Mouse (Mus musculus) kidney, postnatal 0 days (tissue): ENCODE measurements around the gene Tex44. TPM values are rescaled to one million over a fixed set of nuclear protein-coding genes. Genes with fewer than 3 reads are reported as not detected.

Experiments used
- ATAC-seq: fragments of 200-750 bp; cut with Nextera tagmentation; replicated peaks from 2 replicates; pipeline ENCODE4 v1.8.0; 2017; ENCODE audit warnings: low read depth, moderate number of reproducible peaks, moderate TSS enrichment, moderate library complexity; ENCODE audit not compliant: low FRiP score
- DNase-seq: peaks from one replicate; pipeline ENCODE4 v3.0.0-alpha.2; 2016; ENCODE audit warnings: low spot score
- H3K27ac ChIP-seq: fragments of 300-500 bp; sonication (generic); 2 replicates; pipeline ENCODE4 v1.5.1; 2014; ENCODE audit warnings: mild to moderate bottlenecking
- H3K27me3 ChIP-seq: fragments of 300-500 bp; sonication (generic); 2 replicates; pipeline ENCODE4 v1.6.1; 2014; ENCODE audit warnings: low read length, mixed read lengths; ENCODE audit not compliant: insufficient read depth
- H3K36me3 ChIP-seq: fragments of 300-500 bp; sonication (generic); 2 replicates; pipeline ENCODE4 v1.6.1; 2014; ENCODE audit warnings: low read length, mixed read lengths; ENCODE audit not compliant: insufficient read depth
- H3K4me1 ChIP-seq: fragments of 300-500 bp; sonication (generic); replicated peaks from 2 replicates; pipeline ENCODE4 v1.6.1; 2014; ENCODE audit warnings: antibody characterized with exemption, low read length, mixed read lengths; ENCODE audit not compliant: insufficient read depth
- H3K4me2 ChIP-seq: fragments of 300-500 bp; sonication (generic); 2 replicates; pipeline ENCODE4 v1.6.1; 2014; ENCODE audit warnings: mild to moderate bottlenecking, low read length, moderate library complexity, mixed read lengths
- H3K4me3 ChIP-seq: fragments of 300-500 bp; sonication (generic); replicated peaks from 2 replicates; pipeline ENCODE4 v1.5.1; 2014; ENCODE audit warnings: low read depth, low read length
- H3K9ac ChIP-seq: fragments of 300-500 bp; sonication (generic); 2 replicates; pipeline ENCODE4 v1.6.1; 2014; ENCODE audit warnings: low read depth, low read length
- H3K9me3 ChIP-seq: fragments of 300-500 bp; sonication (generic); replicated peaks from 2 replicates; pipeline ENCODE4 v1.6.1; 2016; ENCODE audit warnings: low read length, inconsistent platforms, mixed read lengths
- CTCF ChIP-seq: IDR thresholded peaks from 2 replicates; pipeline ENCODE4 v1.5.1; 2016; ENCODE audit warnings: antibody characterized with exemption, low read depth, mild to moderate bottlenecking, moderate library complexity
- WGBS: fragments of 180-500 bp; shearing (Covaris S2); extraction: QIAGEN DNeasy Blood & Tissue Kit; methylation state at CpG from one replicate; pipeline ENCODE4 v1.1.7; 2014; 5-methylcytosine and 5-hydroxymethylcytosine counted together
- polyA plus RNA-seq: library from polyadenylated mRNA; unstranded; fragments of >200 nt; fragmentation: Nextera tagmentation; extraction: Ambion mirVana; gene quantifications from 2 replicates; pipeline ENCODE4 v1.2.1, GENCODE M21; 2015

The Tex44 gene
- polyA plus RNA-seq, 1 experiment from 2014 or later = not detected

GRCm38 (mm10) chr1:86440887-86441723 lies 15.0 kb downstream of the Tex44 start:
- no peaks in the 10 kb centered on the region for H3K36me3 ChIP-seq
- peaks cover 17% of the 10 kb centered on the region for H3K4me1 ChIP-seq
- under 1% methylated on average over 29 of the region's 29 CpGs for WGBS

GRCm38 (mm10) chr1:86441724-86441979 lies 15.5 kb downstream of the Tex44 start:
- H3K36me3 ChIP-seq = no peaks in the 10 kb centered on the region
- peaks cover 17% of the 10 kb centered on the region for H3K4me1 ChIP-seq
- H3K4me2 ChIP-seq = peak overlapping the region; percentile 63
- TF ChIP-seq CTCF = no peak
- H3K27me3 ChIP-seq = no peaks in the 10 kb centered on the region
- no peak for ATAC-seq
- no peaks in the 10 kb centered on the region for H3K9me3 ChIP-seq
- DNase-seq = peak; percentile 85
- 0% methylated on average over 5 of the region's 5 CpGs for WGBS
- H3K9ac ChIP-seq = peak overlapping the region; percentile 72
- peak overlapping the region; percentile 29 for H3K4me3 ChIP-seq
- peak overlapping the region; percentile 98 for H3K27ac ChIP-seq

More at GRCm38 (mm10) chr1:86440887-86441723, 15.0 kb downstream of the Tex44 start:
- Histone ChIP-seq H3K9me3 (no peaks in the 10 kb centered on the region), H3K9ac (peak overlapping the region; percentile 72), H3K4me3 (peak overlapping the region; percentile 29), H3K27me3 (no peaks in the 10 kb centered on the region), H3K4me2 (peak overlapping the region; percentile 63), H3K27ac (peak overlapping the region; percentile 98)
- DNase-seq (peak; percentile 86), ATAC-seq (peak; percentile 48)
- TF ChIP-seq CTCF = no peak

DNA sequence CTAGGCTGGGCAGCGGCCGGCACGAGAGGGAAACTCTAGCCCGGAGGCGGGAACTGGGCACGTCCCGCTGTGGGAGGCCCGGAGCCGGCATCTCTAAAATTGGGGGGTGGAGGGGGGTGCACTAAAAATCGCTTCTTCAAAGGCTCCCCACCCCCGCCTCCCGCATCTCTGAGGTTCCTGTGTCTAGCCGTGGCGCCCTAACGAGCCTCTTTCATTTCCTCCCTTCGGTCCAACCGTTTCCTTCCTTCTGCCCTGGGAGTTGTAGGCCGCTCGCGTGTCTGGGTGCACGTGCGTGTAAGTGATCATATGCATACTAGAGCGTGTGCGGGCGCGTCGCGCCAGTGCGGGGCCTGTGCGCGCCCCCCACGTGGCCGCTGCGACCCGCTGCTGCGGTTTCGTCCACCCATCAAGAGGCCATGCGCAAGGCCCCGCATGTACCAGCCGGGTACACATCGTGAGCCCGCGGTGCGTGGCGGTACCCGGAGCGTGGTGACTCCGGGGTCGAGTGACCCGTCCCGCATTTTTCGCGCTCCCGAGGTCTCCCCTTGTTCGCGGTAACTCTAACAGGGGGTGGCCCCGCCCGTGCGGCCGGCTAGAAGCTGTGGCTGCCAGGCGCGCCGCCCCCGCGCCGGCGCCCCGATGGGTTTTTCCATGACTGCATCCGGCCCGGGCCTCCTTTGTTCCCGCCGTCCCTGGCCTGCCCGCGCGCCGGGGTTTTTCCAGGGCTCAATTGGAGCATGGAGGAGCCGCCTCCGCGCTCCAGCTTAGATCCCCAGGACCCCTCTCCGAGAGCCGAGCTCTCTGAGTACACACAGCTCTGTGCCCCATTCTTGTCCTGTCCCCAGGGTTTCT lies 16.1 kb downstream of the Tex44 start:
- H3K4me1 ChIP-seq = peaks cover 18% of the 10 kb centered on the region
- peak overlapping the region; percentile 98 for H3K27ac ChIP-seq
- WGBS = under 1% methylated on average over 80 of the region's 81 CpGs
- DNase-seq (peak; percentile 93), ATAC-seq (peak; percentile 63)
- no peak for TF ChIP-seq CTCF
- no peaks in the 10 kb centered on the region for H3K27me3 ChIP-seq
- peak overlapping the region; percentile 29 for H3K4me3 ChIP-seq
- H3K4me2 ChIP-seq = peak overlapping the region; percentile 63
- H3K9me3 ChIP-seq = no peaks in the 10 kb centered on the region
- H3K36me3 ChIP-seq = no peaks in the 10 kb centered on the region
- H3K9ac ChIP-seq = peak overlapping the region; percentile 72

DNA sequence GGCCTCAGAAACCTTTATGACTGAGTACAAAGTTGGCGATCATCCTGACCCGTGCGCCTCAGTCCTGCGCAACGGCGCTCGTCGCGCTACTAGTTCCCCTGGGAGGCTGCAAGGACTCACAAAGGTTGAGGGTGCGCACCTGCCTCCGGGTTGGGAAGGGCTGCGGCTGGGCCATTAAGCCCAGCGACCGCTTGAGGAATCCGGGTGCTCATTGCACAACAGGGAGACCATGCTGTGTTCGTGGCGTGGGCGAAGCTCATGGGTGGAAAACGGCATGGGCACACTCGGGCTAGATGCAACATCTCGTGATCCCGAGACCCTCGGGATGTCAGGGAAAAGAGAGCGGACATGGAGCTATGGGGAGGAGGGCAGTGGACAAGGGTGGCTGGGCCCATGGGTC lies 16.7 kb downstream of the Tex44 start:
- H3K4me1 ChIP-seq = peaks cover 22% of the 10 kb centered on the region
- 2% methylated on average over 24 of the region's 24 CpGs for WGBS

DNA sequence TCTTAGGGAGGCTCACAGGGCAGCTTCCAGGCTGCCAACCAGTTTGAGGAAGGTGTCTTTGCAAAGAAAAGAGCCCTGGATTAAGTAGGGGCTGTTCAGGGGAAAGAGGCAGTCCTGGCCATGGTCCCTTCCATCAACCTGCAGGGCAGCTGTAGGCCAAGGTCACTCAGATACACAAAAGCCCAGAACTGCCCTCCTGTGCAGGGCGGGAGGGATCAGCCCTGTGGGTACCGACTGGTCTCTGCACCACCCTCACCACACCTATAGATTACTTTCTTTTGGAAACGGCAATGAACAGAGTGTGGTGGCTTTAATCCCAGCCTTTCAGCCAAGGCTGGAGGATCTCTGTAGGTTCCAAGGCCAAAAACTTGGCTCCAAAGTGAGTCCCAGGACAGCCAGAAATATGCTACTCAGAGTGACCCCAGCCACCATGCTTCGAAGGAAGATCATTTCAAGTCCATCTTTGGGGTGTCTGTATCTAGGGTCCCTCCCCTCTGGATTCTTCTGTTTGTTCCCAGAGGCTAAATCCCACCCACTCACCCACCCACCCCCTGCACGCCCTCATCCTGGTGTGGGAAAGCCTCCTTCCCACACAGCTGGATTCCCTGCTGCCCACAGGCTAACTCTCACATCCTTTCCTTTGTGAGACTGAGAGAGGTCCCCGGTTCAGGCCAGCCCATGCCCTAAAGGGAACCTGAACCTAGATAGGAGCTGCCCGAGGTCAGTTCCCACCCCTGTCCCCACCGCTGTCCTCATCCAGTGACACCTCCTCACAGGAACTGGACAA lies 17.4 kb downstream of the Tex44 start:
- H3K4me2 ChIP-seq = peak overlapping the region; percentile 63; the same call in 1 of the 2 replicates
- H3K9me3 ChIP-seq = no peaks in the 10 kb centered on the region
- no peaks in the 10 kb centered on the region for H3K27me3 ChIP-seq
- H3K4me1 ChIP-seq = peaks cover 23% of the 10 kb centered on the region
- 0 out of 2 replicates have a peak overlapping the region, but pooled peaks have one; percentile 72 for H3K9ac ChIP-seq
- WGBS = 39% methylated on average over 8 of the region's 8 CpGs
- ATAC-seq (no peak), DNase-seq (peak; percentile 51)
- no peak for TF ChIP-seq CTCF
- H3K27ac ChIP-seq = peak overlapping the region; percentile 98
- H3K4me3 ChIP-seq = no peak overlapping the region
- H3K36me3 ChIP-seq = no peaks in the 10 kb centered on the region

More for the DNA sequence above, 16.7 kb downstream of the Tex44 start:
- H3K4me3 ChIP-seq = peak overlapping the region; percentile 29
- H3K9me3 ChIP-seq = no peaks in the 10 kb centered on the region
- H3K27me3 ChIP-seq = no peaks in the 10 kb centered on the region
- H3K27ac ChIP-seq = peak overlapping the region; percentile 98
- H3K9ac ChIP-seq = peak overlapping the region; percentile 72
- H3K4me2 ChIP-seq = peak overlapping the region; percentile 63
- no peaks in the 10 kb centered on the region for H3K36me3 ChIP-seq
- no peak for TF ChIP-seq CTCF
- ATAC-seq (peak; percentile 18), DNase-seq (no peak)
